Mouse (Mus musculus) skeletal muscle tissue, adult 2 months (tissue): ENCODE data around the gene Ssu2.

ENCODE experiments used
- DNase-seq: peaks from one replicate; pipeline ENCODE4 v3.0.0-alpha.2; 2012; ENCODE audit warnings: low read depth, low spot score

The Ssu2 gene

GRCm38 (mm10) chr6:112387947-112388346 is at the start of gene Ssu2:
Ssu2 (minus strand) TSS chr6:112388023.
- peak; percentile 11 for DNase-seq

GRCm38 (mm10) chr6:112426018-112426732 is 38.4 kb upstream of the Ssu2 start:
- no peak for DNase-seq

GRCm38 (mm10) chr6:112423746-112424501 is 36.1 kb upstream of the Ssu2 start:
- DNase-seq: no peak

- DNase-seq: no peak
These were observed 33.1 kb upstream of the Ssu2 start for GRCm38 (mm10) chr6:112420883-112421282.

- no peak for DNase-seq
These were observed 31.5 kb upstream of the Ssu2 start for GRCm38 (mm10) chr6:112419333-112419732.

- DNase-seq: no peak
These were observed 16.3 kb upstream of the Ssu2 start for GRCm38 (mm10) chr6:112404111-112404510.

- DNase-seq: peak; percentile 89
These were observed 14.3 kb upstream of the Ssu2 start for GRCm38 (mm10) chr6:112401953-112402683.

- DNase-seq: no peak
These were observed 9.5 kb upstream of the Ssu2 start for GRCm38 (mm10) chr6:112397351-112397750.

- no peak for DNase-seq
These were observed 8.5 kb upstream of the Ssu2 start for GRCm38 (mm10) chr6:112396352-112396751.

- no peak for DNase-seq
These were observed 562 bp upstream of the Ssu2 start for GRCm38 (mm10) chr6:112388385-112388784.

- DNase-seq: no peak
These were observed 1.6 kb downstream of the Ssu2 start for GRCm38 (mm10) chr6:112386260-112386659.

GRCm38 (mm10) chr6:112382990-112383685 is 4.7 kb downstream of the Ssu2 start:
- DNase-seq: no peak

- DNase-seq: no peak
These were observed 8.8 kb downstream of the Ssu2 start for GRCm38 (mm10) chr6:112379054-112379453.

- DNase-seq: no peak
These were observed 12.0 kb downstream of the Ssu2 start for GRCm38 (mm10) chr6:112375661-112376392.

GRCm38 (mm10) chr6:112373886-112374585 is 13.8 kb downstream of the Ssu2 start:
- peak; percentile 40 for DNase-seq

GRCm38 (mm10) chr6:112365294-112365693 is 22.5 kb downstream of the Ssu2 start:
- no peak for DNase-seq

GRCm38 (mm10) chr6:112364581-112364980 is 23.2 kb downstream of the Ssu2 start:
- no peak for DNase-seq

- peak; percentile 55 for DNase-seq
These were observed 25.4 kb downstream of the Ssu2 start for GRCm38 (mm10) chr6:112362349-112362958.

- DNase-seq: no peak
These were observed 27.1 kb downstream of the Ssu2 start for GRCm38 (mm10) chr6:112360676-112361075.

- no peak for DNase-seq
These were observed 28.5 kb downstream of the Ssu2 start for GRCm38 (mm10) chr6:112359341-112359740.
